Mouse (Mus musculus): ENCODE measurements around the gene Smdt1. TPM values are rescaled to one million over a fixed set of nuclear protein-coding genes. Genes with fewer than 3 reads are reported as not detected.
"Not testable (repeated sequence)": the region's sequence is repeated elsewhere in the genome, so short reads cannot be mapped to it uniquely, and the experiment has no call there.

Gene Smdt1
- polyA plus RNA-seq, 1 experiment from 2014 or later, result 292 TPM

GRCm38 (mm10) chr15:82377701-82378100 lies 38.9 kb downstream of the Smdt1 start:
- 85% methylated on average over 5 of the region's 5 CpGs for WGBS
- Histone ChIP-seq H3K27me3 (no peaks in the 10 kb centered on the region), H3K36me3 (no peaks in the 10 kb centered on the region), H3K27ac (replicated peaks) (no peak overlapping the region), H3K4me1 (peaks cover 23% of the 10 kb centered on the region), H3K9ac (replicated peaks) (no peak overlapping the region), H3K4me2 (replicated peaks) (no peak overlapping the region), H3K9me3 (no peaks in the 10 kb centered on the region), H3K4me3 (no peak overlapping the region)
- ATAC-seq (replicated peaks), result no peak

- Histone ChIP-seq H3K4me1 (peaks cover 23% of the 10 kb centered on the region), H3K27ac (replicated peaks) (no peak overlapping the region), H3K36me3 (no peaks in the 10 kb centered on the region), H3K4me3 (no peak overlapping the region), H3K9me3 (no peaks in the 10 kb centered on the region), H3K9ac (replicated peaks) (no peak overlapping the region), H3K27me3 (no peaks in the 10 kb centered on the region), H3K4me2 (replicated peaks) (no peak overlapping the region)
- no peak for ATAC-seq (replicated peaks)
- 54% methylated on average over 15 of the region's 15 CpGs for WGBS
Observed at GRCm38 (mm10) chr15:82378261-82379180, 39.8 kb downstream of the Smdt1 start.

GRCm38 (mm10) chr15:82379511-82379870 lies 40.7 kb downstream of the Smdt1 start:
- H3K4me2 ChIP-seq (replicated peaks), result peak overlapping the region; percentile 49
- peak overlapping the region; percentile 35 for H3K4me3 ChIP-seq
- no peaks in the 10 kb centered on the region for H3K36me3 ChIP-seq
- H3K27ac ChIP-seq (replicated peaks), result 0 out of 2 replicates have a peak overlapping the region, but pooled peaks have one; percentile 23
- 0 out of 2 replicates have a peak overlapping the region, but pooled peaks have one; percentile 24 for H3K9ac ChIP-seq (replicated peaks)
- H3K27me3 ChIP-seq, result no peaks in the 10 kb centered on the region
- H3K4me1 ChIP-seq, result peaks cover 23% of the 10 kb centered on the region
- peak; percentile 2; the same call in 1 of the 2 replicates for ATAC-seq (replicated peaks)
- H3K9me3 ChIP-seq, result no peaks in the 10 kb centered on the region
- WGBS, result 23% methylated on average over 7 of the region's 7 CpGs

- WGBS, result 2% methylated on average over 18 of the region's 24 CpGs
- Histone ChIP-seq H3K4me1 (peaks cover 23% of the 10 kb centered on the region), H3K4me3 (peak within 1 kb of the TSS; percentile 35), H3K4me2 (replicated peaks) (peak within 1 kb of the TSS; percentile 49), H3K9me3 (no peaks in the 10 kb centered on the region), H3K27me3 (no peaks in the 10 kb centered on the region), H3K27ac (replicated peaks) (0 out of 2 replicates have a peak within 1 kb of the TSS, but pooled peaks have one; percentile 23), H3K9ac (replicated peaks) (0 out of 2 replicates have a peak within 1 kb of the TSS, but pooled peaks have one; percentile 24), H3K36me3 (no peaks in the 10 kb centered on the region)
- peak; percentile 85 for ATAC-seq (replicated peaks)
Observed at GRCm38 (mm10) chr15:82379871-82380713, 41.3 kb downstream of the Smdt1 start, which contains the start of gene Cyp2d22. Gene Cyp2d22 (minus strand): TSS chr15:82380260.

GRCm38 (mm10) chr15:82380714-82381062 lies 41.9 kb downstream of the Smdt1 start:
- Histone ChIP-seq H3K36me3 (no peaks in the 10 kb centered on the region), H3K4me3 (peak overlapping the region; percentile 35), H3K4me2 (replicated peaks) (peak overlapping the region; percentile 49), H3K4me1 (peaks cover 23% of the 10 kb centered on the region), H3K27me3 (no peaks in the 10 kb centered on the region), H3K9ac (replicated peaks) (no peak overlapping the region), H3K27ac (replicated peaks) (no peak overlapping the region), H3K9me3 (no peaks in the 10 kb centered on the region)
- WGBS, result 38% methylated on average over 7 of the region's 7 CpGs
- no peak for ATAC-seq (replicated peaks)

GRCm38 (mm10) chr15:82382441-82382840 lies 43.7 kb downstream of the Smdt1 start:
- H3K4me2 ChIP-seq (replicated peaks), result no peak overlapping the region
- H3K9me3 ChIP-seq, result no peaks in the 10 kb centered on the region
- no peak overlapping the region for H3K27ac ChIP-seq (replicated peaks)
- H3K27me3 ChIP-seq, result no peaks in the 10 kb centered on the region
- WGBS, result 89% methylated on average over 2 of the region's 2 CpGs
- H3K36me3 ChIP-seq, result no peaks in the 10 kb centered on the region
- no peak overlapping the region for H3K9ac ChIP-seq (replicated peaks)
- ATAC-seq (replicated peaks), result no peak
- H3K4me1 ChIP-seq, result peaks cover 12% of the 10 kb centered on the region
- H3K4me3 ChIP-seq, result no peak overlapping the region

- H3K4me2 ChIP-seq (replicated peaks), result no peak overlapping the region
- 94% methylated on average over 2 of the region's 2 CpGs for WGBS
- no peak overlapping the region for H3K9ac ChIP-seq (replicated peaks)
- no peak overlapping the region for H3K27ac ChIP-seq (replicated peaks)
- H3K4me3 ChIP-seq, result no peak overlapping the region
- no peaks in the 10 kb centered on the region for H3K27me3 ChIP-seq
- H3K4me1 ChIP-seq, result peaks cover 5% of the 10 kb centered on the region
- no peaks in the 10 kb centered on the region for H3K36me3 ChIP-seq
- no peak for ATAC-seq (replicated peaks)
- H3K9me3 ChIP-seq, result no peaks in the 10 kb centered on the region
Observed at GRCm38 (mm10) chr15:82385729-82386128, 47.0 kb downstream of the Smdt1 start.

DNA sequence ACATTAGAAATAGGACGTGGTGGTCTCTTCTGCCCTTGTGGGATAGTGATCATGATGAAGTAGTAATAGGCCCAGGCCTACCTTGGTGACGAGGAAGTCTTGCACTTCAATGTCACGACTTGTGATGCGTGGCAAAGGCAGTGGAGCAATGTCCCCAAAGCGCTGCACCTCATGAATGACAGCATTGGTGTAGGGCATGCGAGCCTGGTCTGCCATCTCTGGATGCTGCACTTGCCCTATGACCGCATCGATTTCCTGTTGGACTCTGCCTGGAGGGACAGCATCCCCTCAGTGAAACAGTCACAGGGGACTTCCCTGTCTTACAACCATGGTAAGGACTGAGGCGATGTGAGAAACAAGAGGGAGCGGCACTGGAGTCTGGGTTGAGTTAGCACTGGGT lies 51.2 kb downstream of the Smdt1 start:
- 93% methylated on average over 10 of the region's 10 CpGs for WGBS
- not testable (repeated sequence) for H3K36me3 ChIP-seq, H3K9me3 ChIP-seq

GRCm38 (mm10) chr15:82393922-82394321 lies 55.2 kb downstream of the Smdt1 start, which contains the start of gene Cyp2d11:
Gene Cyp2d11 (minus strand): TSS chr15:82394022.
- not testable (repeated sequence) for H3K27ac ChIP-seq (replicated peaks); H3K4me3 ChIP-seq; H3K4me1 ChIP-seq; ATAC-seq (replicated peaks); H3K9me3 ChIP-seq; H3K36me3 ChIP-seq; H3K4me2 ChIP-seq (replicated peaks); H3K27me3 ChIP-seq; H3K9ac ChIP-seq (replicated peaks)
- 91% methylated on average over 2 of the region's 2 CpGs for WGBS

More for the DNA sequence above, 51.2 kb downstream of the Smdt1 start:
- not testable (repeated sequence) for H3K4me3 ChIP-seq; ATAC-seq (replicated peaks); H3K4me2 ChIP-seq (replicated peaks); H3K4me1 ChIP-seq; H3K9ac ChIP-seq (replicated peaks); H3K27ac ChIP-seq (replicated peaks); H3K27me3 ChIP-seq

DNA sequence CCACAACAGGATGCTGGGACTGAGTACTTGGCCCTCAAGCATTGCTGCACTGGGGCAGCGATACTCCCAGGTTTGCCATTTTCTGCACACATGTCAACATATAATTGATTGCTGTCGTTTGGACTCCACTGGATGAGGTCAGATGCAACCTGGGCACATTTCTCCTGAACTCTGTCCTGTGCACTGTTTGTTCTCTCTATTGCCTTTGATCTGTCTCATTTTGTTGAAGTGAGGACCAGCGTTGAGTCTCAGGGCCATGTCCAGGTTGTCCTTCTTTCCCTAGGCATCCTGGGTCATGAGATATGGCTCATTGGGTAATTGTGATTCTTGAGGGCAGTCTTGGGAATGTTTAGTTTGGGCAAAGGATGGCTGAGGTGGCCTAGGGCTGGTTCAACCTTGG lies 57.2 kb downstream of the Smdt1 start:
- H3K27ac ChIP-seq (replicated peaks); H3K36me3 ChIP-seq; H3K4me1 ChIP-seq; H3K9ac ChIP-seq (replicated peaks); ATAC-seq (replicated peaks); H3K4me3 ChIP-seq; H3K9me3 ChIP-seq; H3K27me3 ChIP-seq; H3K4me2 ChIP-seq (replicated peaks): not testable (repeated sequence)
- 94% methylated on average over 3 of the region's 3 CpGs for WGBS
